Mouse (Mus musculus): ENCODE measurements around the gene Acot7. TPM values are rescaled to one million over a fixed set of nuclear protein-coding genes. Genes with fewer than 3 reads are reported as not detected.
"Not testable (repeated sequence)": the region's sequence is repeated elsewhere in the genome, so short reads cannot be mapped to it uniquely, and the experiment has no call there.

Gene Acot7
- total RNA-seq, 1 experiment from 2014 or later = 34.6 TPM

DNA sequence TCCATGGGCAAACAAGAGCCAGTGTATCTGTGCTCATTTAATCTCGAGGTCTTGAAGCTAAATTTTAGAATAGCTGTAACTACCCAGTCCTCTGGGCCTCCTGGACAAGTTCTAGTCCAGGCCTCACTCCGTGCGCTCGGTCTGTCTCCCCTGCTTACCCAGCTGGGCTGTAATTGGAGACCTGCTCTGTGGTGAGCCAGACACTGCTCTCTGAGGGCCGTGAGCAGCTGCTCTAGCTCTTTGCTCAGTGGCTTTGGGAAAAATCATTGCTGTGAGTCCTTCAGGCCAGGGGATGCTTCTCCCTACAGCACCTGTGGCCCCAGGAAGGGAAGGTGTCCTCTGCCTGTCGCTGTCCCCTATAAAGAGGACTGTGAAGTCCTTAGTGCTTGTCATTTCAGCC lies 28.3 kb downstream of the Acot7 start:
- DNase-seq = no peak

DNA sequence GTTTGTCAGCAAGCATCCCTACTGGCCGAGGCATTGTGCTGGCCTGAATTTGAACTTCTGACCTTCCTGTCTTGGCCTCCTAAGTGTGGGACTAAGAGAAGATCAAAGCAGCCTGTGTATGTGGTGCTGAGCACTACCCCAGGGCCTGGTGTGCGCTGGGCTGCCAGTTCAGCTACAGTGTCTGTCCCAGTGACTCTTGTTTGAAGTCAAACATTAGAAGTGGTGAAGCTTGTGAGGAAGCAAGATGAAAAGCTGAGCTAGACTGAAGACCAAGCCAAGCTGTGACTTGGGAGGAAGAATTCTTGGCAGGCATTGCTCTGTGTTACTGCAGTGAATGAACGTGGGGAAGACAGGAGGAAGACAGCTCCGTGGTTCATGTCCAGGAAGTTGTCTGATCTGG lies 31.7 kb downstream of the Acot7 start:
- no peak for DNase-seq

DNA sequence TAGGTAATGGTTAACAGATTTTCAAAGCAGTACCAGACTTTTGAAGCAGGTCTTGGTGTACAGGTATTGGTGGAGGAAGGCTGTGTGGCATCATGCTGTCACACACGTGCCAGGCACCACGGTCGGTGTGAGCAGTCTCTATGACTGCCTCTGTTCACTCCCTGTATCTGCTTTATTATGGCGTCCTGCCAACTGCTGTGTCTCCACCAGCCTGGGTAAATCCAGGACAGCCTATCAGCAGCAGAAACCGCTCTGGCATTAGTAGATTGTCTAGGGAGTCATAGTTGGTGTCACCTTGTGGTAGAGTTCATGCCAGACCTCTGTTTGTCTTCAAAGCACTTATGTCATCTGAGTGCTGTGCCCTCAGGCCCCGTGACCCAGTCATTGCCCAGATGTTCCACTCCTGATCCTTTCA lies 34.2 kb downstream of the Acot7 start:
- no peak for DNase-seq

DNA sequence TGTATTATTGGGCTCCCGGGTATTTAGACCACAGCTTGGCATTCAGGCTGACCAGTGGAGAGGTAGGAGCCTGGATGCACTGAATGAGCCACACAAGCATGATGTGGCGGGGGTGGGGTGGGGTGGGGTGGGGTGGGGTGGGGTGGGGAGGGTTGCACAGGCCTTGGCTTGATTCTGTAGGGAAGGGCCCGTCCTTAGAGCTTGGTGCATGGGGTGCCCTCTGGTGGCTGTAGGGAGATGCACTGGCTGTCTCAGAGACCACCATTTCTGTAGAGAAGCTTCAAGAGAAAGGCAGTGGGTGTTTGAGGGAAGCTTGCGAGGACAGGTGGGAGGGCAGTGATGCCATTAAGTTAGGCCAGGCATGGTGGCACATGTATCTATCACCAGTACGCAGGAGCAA lies 34.6 kb downstream of the Acot7 start:
- DNase-seq = peak; percentile 61

- DNase-seq = no peak
These were observed 35.0 kb downstream of the Acot7 start for GRCm38 (mm10) chr4:152212974-152213373.

GRCm38 (mm10) chr4:152213760-152214480 lies 36.0 kb downstream of the Acot7 start:
- DNase-seq = peak; percentile 89

GRCm38 (mm10) chr4:152214871-152215415 lies 37.0 kb downstream of the Acot7 start:
- DNase-seq = no peak

DNA sequence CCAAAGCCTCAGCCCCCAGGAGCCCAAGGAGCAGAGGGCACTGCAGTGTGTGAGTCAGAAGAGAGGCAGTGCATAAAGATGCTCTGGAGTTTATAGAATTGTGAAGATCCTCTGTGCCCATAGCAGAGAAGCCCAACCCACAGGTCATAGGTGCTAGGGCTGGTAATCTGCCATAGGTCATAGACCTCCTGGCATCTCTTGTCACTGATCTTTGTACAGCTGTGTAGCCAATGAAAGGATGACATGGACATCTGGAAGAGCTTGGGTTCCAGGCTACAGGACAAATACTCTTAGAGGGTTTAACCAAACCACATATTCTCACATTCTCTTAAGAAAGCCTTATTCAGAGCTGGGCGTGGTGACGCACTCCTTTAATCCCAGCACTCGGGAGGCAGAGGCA lies 41.7 kb downstream of the Acot7 start:
- no peak for DNase-seq

DNA sequence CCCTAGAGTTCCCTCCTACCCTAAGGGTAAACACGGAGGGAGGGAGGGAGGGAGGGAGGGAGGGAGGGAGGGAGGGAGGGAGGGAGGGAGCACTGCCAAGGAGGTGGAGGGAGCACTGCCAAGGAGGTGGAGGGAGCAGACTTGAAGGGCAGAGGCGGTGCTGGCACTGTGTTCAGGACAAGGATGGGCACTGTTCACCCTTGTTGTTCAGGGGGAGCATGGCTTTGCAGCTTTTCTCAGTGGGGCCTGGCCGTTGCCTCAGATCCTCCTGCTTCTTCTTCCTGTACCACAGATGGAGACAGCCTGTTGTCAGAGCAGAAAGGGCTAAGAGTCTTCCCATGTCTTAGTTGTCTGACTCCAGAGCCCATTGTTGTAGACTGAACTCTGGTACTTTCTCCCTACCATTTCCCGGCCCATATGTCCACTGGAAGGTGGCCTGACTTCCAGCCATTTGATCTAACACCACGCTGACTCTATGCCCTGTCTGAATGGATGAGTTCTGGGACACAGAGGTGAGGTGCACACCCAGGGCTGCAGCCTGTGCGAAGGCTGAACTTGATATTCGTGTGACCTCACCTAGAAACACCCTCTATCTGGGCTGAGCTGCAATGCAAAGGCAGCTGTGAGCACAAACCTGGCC lies 43.0 kb downstream of the Acot7 start:
- DNase-seq = no peak

DNA sequence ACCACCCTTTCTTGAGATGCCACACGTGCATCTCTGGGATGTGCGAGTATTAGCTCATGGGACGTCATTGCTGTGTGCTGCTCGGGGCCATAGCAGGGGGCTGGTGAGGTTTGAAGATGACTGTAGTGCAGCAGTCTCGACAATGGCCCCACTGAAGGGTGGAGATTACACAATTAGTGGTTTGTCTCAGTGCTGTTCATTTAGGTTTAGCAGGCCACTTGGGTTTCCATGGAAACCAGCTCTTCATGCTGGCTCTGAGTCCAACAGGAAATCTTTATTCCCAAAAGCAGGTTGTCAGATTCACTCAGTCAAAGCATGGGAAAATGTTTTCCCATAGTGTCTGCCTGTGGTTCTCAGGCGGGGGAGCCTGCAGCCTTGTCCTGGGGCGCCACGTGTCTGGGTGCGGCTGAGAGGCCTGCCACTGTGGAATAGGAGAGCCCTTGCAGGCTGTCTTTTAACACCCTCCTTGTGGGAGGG lies 43.5 kb downstream of the Acot7 start:
- no peak for DNase-seq

GRCm38 (mm10) chr4:152222111-152222510 lies 44.2 kb downstream of the Acot7 start:
- DNase-seq = no peak

- DNase-seq = no peak
These were observed 44.6 kb downstream of the Acot7 start for GRCm38 (mm10) chr4:152222513-152222912.

DNA sequence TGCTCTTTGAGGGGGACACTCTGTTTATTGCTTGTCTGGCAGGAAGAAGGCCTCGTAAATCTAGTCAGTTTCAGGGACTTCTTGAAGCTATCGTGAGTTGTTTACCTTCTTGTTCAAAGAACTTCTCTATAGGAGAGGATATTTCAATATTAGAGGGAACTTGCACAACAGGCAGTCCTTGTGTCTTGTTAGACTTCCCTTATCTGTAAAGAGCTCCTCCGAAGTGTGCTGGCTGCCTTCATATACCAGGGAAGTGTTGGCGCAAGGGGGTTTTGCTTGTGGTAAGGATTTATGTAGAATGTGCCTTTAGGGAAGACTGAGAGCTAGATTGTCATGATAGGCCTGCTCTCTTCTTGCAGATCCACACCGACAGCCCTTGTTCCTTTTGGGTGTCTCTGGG lies 46.2 kb downstream of the Acot7 start:
- no peak for DNase-seq

DNA sequence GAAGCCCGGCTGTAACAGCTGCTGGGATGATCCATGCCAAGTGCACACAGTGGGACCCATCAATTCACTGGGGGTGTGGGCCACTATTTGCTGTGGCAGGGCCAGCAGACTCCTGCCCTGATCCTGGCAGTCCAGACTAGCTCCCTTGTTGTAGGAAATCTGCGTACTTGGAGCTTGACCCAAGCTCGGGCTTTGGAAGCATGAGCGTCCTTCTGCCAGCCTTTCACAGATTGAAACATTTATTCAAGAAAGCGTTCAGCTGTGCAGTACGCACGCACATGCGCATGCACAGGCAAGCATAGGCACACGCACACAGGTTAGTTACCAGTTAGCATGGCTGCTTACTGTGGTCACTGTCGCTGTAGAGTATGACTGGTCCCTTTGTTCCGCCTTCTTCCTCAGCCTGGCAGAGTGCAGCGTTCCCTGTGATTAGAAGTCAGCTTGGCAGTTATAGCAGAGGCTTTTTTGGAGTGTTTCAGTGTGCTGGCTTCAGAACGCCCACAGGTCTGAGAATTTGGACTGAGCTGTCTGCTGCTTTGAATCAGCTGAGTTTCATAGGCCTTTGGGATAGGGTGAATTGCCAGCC lies 49.1 kb downstream of the Acot7 start:
- no peak for DNase-seq

- no peak for DNase-seq
These were observed 50.0 kb downstream of the Acot7 start for GRCm38 (mm10) chr4:152227749-152228527.

GRCm38 (mm10) chr4:152230331-152230730 lies 52.4 kb downstream of the Acot7 start:
- not testable (repeated sequence) for DNase-seq

- no peak for DNase-seq
These were observed 53.4 kb downstream of the Acot7 start for GRCm38 (mm10) chr4:152231326-152231725.

DNA sequence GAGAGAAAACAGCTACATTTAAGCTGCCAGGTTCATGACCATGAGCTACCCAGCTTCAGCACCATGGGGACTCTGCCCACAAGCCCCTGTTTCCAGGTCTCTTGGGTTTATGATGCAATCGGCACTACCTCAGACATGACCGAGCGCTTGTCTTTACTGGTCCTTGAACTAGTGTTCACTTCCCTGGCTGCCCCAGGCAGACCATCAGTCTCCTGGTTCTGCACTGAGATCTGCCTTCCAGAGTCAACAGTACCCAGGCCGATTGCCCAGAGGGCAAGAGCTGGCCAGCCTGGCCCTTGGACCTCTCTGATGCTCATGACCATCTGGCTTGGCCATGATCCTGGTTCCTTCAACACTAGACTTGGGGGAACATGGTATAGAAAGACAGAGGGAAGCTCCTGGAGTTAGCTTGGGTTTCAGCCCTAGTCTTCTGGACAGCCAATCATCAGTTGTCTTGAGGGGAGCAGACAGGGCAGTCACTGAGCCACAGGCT lies 54.5 kb downstream of the Acot7 start:
- DNase-seq = no peak

DNA sequence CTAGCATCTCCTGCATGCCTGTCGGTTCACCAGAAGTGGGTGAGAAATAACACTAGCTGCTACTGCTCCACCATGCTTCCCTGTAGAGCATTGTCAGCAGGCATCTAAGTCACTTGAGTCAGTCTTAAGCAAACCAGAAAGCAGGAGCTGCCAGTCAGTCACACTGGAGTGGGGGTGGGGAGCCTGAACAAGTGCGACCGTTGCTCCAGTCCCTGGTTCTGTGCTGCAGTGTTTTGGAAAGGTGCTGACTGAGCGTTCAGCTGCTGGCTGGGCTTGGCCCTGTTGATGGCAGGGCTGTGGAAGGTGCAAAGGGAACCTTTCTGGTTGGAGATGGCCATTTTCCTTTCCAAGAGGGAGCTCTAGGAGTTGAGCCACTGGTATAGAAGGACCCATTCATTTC lies 62.0 kb downstream of the Acot7 start:
- no peak for DNase-seq

DNA sequence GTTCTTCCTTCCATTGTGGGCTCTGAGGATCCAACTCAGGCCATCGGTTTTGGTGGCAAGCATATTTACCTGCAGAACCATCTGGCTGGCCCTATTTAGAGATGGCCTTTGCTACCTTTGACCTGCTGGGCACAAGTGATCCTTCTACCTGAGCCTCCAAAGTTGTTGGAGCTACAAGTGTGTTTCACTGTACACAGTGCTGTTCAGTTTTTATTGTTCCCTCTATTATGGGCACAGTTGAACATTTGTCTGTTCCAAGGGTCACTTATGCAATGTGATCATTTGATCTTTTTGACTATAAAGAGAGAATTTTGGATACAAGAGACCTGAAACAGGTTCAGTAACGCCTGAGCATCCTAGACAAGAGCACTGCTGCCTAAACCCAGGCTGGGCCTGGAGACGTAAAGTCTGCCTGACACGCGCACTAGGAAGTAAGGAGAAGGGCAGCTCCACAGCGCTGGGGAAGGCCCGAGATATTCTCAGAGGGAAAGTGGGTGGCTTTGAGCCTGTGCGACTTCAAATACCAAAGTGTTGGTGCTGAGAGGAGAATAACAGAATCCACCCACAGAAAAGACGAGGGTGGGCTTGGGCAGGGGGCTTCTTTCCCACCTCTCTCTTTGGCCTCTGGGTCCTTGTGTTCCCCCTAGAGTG lies 65.4 kb downstream of the Acot7 start:
- DNase-seq = no peak

GRCm38 (mm10) chr4:152243969-152244368 lies 66.0 kb downstream of the Acot7 start:
- DNase-seq = no peak
